Mouse (Mus musculus) urinary bladder, postnatal 25 days (tissue): ENCODE measurements at regions not wholly inside any gene's neighbourhood (a gene's known extent, or its start where the extent isn't known, plus 50 kb on each side); places are given as distances from the start of the nearest gene placed in this dataset.

Experiments
- DNase-seq: peaks from one replicate; pipeline ENCODE4 v3.0.0; 2022; ENCODE audit warnings: low spot score

DNA sequence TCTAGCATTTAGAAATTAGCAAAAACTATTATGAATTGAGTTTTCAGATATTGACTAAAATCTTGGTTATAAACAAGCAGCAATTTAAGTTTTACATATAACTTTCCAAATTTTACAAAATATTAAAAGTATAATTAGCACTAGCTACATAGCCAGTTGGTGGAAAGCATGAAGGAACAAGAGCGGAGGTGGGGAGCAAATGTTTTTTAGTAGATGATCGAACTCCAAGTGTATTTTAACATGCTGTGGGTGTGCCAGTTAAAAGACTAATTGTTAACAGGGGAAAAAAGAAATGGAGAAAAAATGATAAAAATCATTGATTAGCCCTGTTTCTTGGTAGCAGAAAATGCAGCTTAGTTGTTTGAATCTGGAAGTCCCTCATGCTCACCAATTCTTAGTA is 426.3 kb upstream of the Mpdz start:
- no peak for DNase-seq

DNA sequence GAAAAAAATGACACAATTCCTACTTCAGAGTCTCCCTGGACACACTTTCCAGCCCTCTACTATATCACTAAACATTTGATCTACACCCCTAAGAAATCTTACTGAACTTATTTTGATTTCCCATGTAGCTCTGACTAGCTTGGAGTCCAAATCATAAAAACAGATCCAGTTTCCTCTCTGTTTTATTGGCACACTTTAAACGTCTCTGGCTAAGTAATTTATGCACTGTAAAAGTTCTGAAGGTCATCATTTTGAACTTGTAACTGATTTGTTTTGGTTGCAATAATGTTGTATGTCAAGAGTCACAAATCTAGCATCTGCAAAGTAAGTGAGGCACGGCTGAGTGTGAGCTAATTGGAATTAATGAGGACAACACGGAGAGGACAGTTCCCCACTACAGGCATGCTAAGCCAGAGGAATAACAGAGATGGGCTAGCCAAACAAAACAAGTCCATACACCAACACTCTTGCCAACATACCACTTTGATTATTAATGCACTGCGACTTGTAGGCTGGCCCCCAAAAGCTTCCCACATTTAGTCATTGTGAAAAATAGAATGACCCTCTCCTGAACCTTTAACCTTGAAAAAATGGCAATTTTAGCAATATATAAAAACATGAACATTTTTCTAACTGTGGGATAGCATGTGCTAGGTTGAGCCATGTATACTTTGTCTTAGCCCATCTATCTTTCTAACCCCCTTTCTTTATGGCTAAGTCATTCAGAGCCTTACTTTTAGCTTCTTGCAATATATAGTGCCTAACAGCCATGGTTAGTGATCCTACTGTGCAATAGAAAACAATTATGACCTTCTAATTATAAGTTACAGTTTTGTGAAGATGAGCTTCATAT is 399.3 kb upstream of the Mpdz start:
- DNase-seq = no peak

DNA sequence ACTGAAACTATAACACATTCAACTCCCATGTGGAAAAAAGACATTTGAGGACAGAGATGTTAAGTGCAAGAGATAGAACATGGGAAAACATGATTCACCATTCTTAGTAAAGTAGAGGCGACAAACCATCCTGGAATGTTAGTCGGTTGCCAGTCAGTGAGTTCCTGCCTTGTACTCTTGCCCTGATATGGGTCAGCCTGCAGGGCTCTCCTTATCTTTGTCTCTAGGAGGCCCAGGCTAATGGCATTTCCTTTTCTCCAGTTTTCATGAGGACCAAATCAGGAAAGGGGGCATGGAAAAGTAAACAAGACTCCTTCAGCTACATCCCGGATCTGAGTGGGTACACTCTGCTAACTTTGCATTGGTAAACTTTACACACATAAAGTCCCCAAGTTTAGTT is 387.4 kb upstream of the Mpdz start:
- no peak for DNase-seq

- DNase-seq = no peak
Observed at GRCm38 (mm10) chr4:81827453-81827852, 384.8 kb upstream of the Mpdz start.

DNA sequence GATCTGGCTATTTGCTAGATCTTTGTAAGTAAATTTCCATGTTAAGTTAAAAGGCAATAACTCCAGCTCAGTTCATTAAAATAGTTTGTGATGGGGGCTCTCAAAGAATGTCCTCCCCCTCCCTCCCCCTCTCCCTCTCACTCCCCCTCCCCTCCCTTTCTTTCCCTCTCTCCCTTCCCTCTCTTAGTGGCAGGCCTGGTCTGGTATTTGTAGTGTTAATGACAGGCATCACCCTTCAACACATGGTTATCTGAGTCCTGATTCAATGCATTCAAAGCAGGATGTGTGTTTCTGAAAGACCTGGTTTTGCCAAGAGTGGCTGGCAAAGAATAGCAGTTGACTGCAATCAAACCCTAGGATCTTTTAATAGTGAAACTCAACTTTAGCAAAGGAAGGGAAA is 383.4 kb upstream of the Mpdz start:
- no peak for DNase-seq

DNA sequence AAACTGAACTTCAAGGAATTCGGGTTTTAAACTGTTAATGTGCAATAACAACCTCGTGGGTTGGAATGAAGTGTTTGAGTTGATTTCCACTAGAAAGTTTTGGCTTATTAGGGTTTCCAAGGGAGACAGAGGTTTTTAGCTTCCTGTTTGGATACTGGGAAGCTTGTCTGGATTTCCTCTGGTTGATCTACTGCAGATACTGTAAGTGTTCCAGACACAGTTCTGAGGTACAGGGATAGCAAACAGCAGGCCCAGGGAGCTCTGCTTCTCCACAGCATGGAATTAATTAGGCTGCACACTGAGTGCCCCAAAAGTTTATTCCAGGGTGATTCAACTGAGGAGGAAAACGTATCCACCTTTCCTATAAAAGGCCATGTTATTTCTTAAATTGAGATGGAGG is 381.0 kb upstream of the Mpdz start:
- DNase-seq = no peak

GRCm38 (mm10) chr4:81789274-81789673 is 346.7 kb upstream of the Mpdz start:
- no peak for DNase-seq

GRCm38 (mm10) chr4:81788636-81789035 is 346.0 kb upstream of the Mpdz start:
- DNase-seq = no peak

DNA sequence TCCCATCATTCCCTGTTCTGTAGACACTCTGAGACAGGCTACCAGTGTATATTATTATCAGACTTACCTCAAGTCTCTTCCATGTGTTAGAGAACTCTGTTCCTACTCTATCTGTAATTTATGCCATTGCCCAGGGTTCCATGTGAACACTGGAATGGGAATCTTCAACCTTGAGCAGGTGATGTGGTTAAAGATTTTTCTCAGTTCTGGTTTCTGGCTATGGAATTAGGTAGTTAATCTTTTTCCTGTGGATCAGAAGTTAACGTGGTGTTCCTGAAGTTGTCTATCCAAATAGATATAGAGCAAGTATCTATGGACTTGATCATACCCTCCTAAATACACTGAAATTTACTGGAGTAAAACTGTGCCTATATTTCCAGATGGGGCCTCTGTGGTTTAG is 339.4 kb upstream of the Mpdz start:
- no peak for DNase-seq

DNA sequence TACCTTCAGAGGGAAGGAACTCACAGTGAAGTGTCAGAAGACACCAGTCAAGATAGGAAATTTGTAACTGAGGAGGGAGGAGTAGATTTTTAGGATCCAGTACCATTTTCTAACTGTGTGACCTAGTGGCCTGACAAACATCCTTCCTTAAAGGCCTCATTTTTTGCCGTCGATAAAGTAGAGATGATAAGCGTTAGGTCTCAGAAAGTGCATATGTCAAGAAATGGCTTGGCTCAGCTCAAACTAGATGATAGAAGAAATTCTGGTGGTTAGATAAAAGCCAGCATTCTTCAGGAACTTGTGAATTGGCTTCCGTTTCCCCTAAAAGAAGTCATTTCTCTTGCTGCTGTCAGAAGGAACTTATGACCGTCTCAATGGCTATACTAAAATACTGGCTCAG is 324.1 kb upstream of the Mpdz start:
- no peak for DNase-seq

DNA sequence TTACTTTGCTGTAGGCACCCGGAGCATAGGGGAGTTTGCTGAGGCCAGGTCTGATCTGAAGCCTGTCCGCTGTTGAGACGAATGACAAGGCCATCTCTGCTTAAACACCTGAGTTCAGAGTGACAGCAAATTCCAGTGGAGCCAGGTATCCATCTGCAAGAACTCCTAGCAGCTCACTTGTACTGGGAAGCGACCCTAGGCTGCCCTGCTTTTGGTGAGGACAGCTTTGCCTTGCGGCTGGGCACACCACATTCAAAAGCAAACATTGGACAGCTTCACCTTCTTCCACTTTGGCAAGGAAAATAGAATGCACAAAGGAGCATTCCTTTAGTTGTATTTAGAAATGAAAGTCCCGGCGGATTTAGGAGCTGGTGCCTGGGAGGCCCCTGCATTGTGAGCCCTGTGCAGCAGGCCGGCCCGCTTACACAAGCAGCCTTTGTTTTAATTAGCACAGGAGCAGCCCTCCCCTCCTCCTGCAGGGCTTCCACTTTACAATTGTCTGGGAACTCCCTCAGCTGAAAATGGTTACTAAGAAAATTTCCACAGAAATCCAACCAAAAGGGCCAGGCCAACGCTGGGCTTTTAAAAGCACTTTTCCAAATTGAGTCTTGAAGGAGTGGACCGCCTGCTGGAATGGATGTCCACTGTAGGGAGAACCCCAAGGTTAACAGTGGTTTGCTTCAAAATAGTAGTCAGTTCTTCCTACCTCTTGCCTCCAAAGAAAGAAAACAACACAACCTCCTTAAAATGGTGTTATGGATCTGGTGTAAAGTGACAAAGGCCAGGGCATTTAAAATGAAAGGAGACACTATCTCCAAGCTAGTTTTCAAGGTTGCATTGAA is 321.6 kb upstream of the Mpdz start:
- DNase-seq = no peak

GRCm38 (mm10) chr4:81763311-81764025 is 320.9 kb upstream of the Mpdz start:
- DNase-seq = no peak

- DNase-seq = no peak
Observed at GRCm38 (mm10) chr4:81762592-81763229, 320.1 kb upstream of the Mpdz start.

DNA sequence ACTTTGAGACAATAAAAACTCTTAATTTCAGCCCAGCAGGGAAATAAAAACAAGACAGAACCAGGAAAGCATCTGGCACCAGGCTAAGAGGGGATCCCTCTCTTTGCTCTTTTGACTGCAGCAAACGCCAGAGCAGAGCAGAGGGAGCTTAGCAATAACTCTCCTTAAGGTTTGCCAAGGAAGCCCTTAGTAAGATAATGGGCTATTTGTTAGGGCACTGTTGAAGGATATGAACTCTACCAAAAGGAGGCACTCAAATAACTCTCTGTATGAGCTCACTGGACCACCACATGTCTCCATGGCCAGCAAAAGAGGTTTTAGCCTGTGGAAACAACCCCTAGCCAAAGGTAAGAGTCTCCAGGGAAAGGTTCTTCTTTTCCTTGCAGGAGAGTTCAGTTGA is 315.3 kb upstream of the Mpdz start:
- no peak for DNase-seq

DNA sequence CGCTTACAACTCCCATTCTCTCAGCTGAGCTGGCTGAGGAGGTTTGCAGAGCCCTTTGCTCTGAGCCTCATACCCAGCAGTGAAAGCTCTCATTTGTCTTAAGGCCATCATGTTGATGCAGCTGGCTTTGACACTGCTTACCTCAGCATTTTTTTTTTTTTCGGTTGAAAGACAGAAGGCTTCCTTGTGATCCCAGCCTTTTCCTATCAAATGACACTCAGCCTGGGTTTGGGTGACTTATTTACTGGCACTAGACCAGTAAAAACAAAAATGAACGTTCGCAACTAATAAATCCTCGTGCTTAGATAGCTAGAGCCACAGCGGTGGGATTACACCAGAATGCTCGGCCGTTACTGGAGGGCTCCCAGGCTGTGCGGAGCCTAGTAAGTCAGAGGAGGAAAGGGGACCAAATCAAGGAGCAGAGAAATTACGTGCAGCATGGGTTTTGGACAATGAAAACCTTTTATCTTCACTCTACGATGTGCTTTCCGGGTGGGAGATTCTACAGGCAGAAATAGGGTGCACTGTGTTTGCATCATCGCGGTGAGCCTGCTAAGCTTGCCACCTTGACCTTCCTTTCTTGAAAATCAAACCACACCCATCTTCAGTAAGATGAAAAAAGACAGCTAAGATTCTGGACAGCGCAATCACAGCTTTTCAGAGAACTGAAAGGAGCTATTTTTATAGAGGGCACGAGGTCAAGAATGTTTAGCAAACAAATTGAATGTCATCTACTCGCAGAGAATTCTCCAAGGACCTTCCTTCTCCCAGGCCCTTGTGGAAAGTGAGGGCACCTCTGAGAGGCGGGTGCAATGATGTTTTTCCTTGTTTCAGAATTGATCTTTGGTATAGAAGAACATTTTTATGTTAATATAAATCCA is 302.3 kb upstream of the Mpdz start:
- DNase-seq = no peak

- DNase-seq = no peak
Observed at GRCm38 (mm10) chr4:81743978-81744628, 301.5 kb upstream of the Mpdz start.

GRCm38 (mm10) chr4:81742536-81743459 is 300.2 kb upstream of the Mpdz start:
- DNase-seq = no peak

DNA sequence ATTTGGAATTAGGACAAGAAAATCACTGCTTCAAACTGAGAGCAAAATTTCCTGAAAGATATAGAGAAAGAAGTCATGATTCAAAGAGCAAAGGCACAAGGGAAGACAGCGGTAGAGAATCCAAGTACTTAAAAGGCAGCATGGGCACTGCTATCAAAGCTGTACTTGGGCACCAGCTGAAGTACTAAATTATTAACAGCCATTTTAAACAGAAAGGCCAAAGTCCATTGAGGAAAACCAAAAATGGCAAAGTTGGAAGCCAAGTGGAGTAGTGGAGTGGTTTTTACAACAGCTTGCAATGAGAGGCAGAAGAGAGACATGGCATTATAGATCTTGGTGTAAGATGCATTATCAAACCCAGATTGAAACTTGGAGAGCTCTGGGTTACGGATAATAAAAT is 291.8 kb upstream of the Mpdz start:
- no peak for DNase-seq

DNA sequence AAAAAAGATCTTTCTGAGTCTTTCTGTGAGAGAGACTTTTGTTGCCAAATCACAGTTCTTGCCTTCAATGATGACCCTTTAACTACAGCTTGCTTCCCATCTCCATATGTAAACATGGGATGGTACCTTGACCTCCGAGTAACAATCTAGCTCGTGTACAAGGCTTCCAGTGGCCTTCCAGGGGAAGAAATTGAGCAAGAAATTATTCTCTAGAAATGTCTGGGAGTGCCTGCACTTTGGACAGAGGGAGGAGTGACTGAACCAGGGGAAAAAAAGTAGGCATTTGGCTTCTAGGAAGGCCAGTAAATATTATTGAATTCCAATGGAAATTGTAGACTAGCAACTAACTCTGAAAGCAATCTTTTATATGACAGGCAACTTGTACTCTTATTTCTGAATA is 287.8 kb upstream of the Mpdz start:
- no peak for DNase-seq

- DNase-seq = no peak
Observed at GRCm38 (mm10) chr4:81728961-81729360, 286.3 kb upstream of the Mpdz start.
